Mouse (Mus musculus) lung, adult 18-20 months (tissue): Measurements from ENCODE around the gene Cntn4.

Experiments
- DNase-seq, 2 experiments: peaks; one replicate each; pipeline ENCODE4 v3.0.0; 2022; ENCODE audit warnings: mixed read lengths in 2 of 2

The Cntn4 gene

DNA sequence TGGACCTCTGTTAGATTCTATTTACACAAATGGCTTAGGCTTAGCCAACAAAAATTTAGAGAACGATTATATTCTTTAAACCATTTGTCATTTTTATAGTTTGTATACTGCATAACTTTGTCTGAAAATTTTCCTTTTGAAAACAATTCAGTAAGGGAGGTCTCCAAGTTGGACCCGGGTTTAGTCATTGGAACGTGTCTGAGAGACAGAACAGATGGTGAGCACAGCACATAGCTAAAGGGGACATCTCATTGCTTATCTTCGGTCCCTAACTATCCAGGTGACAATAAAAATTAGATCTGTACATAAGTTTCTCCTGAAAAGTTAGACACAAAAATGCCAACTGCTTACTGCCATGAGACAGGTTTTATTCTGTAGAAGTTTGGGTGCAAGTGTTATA lies 420.4 kb downstream of the Cntn4 start:
- no peak for DNase-seq

DNA sequence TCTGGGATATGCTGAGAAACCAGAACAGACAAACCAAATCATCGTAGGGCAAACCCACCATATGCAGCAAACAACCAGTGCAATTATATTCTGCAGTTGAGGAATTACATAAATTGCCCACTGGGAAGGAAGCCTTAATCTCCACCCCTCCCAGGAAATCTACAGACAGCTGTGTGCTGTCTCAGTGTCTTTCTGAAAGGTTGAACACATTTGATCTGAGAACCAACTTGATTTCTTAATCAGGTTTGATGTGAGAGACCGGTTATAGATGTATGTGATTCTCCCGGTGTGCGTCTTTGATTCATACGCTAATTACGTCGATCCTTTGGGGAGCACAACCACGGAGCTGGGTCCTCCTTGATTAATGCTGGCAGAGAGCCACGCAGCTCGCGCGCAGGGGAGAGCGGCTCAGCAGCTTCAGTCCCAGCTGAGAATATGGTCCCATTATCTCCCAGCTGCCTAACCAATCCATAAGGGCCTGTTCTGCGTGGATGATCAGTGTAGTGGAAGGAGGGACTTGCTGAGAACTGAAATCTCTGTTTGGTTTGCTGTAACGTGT lies 441.1 kb downstream of the Cntn4 start:
- DNase-seq: no peak

DNA sequence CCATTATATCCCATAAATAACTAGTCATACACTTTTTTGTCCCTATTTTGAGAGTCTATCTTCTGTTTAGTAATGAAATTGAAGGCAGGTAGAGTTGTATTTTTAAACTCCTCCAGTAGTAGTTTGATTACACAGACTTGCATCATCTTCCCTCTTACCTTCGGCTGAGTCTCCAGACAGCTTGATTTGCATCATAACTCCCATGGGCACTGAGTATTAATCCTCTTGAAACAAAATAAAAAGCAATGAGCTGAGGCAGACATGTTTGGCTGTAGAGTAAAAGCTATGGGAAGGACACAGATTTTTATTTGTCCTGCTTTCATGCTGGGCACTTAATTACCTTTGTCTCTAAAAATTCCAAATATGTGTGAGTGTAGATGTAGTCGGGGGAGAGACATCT lies 476.1 kb downstream of the Cntn4 start:
- no peak for DNase-seq

DNA sequence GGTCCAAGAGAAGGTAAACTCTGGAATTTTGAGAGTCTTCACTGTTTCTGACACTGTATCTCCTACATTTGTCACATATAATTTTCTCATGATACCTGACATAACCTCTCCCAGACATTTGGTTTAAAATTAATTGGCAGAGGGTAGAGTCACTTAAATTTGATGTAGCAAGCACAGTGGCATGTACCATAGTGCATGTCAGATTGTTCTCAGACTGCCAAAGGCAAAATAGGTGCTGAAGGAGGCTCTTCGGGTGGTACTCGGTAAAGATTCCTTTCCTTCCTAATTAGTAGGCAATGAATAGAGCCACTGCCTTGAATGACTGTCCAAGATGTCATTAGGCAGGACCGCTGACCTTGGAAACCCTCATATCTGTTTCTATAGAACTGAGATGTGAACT lies 477.9 kb downstream of the Cntn4 start:
- no peak for DNase-seq

DNA sequence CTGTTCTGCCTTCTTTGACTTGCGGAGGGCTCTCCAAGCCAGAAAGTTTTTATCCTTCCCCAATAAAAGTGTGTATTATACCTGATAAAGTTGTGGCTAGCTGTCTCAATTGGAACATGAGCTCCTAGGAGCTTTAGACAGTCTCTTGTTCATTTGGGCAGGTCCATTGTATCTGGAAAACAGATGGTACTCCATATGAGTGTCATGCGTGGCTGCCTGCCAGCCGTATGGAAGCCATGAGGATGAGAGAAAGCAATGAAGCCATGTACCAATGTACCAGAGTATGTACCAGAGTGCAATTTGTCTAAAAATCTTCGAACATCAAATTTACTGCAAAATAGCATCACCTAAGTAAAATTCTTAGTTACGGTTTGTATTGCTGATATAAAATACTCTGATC lies 500.1 kb downstream of the Cntn4 start:
- DNase-seq: no peak

DNA sequence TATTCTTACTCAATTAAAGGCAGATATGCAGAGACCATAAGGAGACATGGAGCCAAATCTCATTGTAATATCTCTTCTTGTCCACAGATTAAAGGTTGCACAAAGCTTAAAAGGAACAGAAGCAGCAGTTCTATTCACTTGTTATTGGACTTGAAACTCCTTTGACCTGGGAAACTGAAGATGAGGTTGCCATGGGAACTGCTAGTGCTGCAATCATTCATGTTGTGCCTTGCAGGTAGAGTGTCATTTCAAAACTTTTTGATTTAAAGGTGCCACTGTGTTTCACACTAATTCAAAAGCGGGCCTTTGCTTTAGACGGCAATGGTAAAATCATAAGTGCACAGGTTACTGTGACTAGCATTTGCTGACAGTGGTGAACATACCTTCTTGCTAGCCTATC lies 504.1 kb downstream of the Cntn4 start:
- no peak for DNase-seq

DNA sequence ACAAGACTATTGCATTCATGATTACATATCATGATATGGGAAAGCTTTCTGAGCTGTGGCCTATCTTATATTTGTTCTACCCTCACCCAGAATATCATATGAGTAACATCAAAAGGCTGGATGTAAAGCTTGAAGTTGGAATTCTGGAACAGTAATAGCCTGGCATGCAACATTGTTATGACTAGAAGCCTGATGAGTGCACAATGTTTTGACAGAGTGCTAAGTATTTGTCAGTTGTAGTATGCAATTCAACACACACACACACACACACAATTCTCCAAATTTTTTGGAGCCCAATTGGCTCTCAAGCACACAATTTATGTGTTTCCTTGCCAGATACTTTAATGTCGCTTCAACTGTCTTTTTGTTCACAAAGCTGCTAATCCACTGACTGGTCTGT lies 523.5 kb downstream of the Cntn4 start:
- DNase-seq: no peak

DNA sequence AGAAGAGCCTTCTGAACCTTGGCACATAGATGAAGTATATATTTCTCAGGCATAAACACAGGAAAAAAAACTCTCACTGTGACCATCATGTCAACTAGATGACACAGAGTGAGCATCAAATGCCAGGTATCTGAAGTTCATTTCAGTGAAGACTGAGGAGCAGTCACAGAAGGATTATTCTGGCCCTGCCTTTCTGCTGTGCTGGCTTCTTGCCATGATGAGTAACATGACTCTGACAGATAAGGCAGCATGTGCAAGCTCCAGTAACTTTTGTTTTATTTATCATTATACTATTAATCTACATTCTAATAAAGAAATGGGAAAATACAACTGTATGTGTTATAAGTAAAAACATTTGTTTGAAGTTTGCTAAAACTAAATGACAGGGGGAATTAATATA lies 529.9 kb downstream of the Cntn4 start:
- no peak for DNase-seq

DNA sequence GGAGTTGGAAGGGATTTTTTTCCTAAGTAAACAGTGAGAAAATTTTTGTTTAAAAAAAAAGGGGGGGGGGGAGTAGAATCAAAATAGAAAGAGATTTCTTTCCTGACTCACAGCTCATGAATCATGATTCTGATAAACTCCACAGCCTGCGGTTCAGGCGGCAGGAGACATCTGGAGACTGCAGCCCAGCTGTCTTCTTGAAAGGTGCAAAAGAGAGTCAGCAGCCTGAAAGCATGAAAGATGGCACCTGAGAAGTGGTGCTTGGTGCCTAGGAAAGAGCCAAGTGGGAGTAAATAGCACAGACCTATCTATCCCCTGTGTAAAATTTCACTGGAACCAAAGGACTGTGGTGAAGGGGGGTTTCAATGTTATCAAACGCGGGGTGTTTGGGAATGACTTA lies 535.6 kb downstream of the Cntn4 start:
- DNase-seq: no peak

DNA sequence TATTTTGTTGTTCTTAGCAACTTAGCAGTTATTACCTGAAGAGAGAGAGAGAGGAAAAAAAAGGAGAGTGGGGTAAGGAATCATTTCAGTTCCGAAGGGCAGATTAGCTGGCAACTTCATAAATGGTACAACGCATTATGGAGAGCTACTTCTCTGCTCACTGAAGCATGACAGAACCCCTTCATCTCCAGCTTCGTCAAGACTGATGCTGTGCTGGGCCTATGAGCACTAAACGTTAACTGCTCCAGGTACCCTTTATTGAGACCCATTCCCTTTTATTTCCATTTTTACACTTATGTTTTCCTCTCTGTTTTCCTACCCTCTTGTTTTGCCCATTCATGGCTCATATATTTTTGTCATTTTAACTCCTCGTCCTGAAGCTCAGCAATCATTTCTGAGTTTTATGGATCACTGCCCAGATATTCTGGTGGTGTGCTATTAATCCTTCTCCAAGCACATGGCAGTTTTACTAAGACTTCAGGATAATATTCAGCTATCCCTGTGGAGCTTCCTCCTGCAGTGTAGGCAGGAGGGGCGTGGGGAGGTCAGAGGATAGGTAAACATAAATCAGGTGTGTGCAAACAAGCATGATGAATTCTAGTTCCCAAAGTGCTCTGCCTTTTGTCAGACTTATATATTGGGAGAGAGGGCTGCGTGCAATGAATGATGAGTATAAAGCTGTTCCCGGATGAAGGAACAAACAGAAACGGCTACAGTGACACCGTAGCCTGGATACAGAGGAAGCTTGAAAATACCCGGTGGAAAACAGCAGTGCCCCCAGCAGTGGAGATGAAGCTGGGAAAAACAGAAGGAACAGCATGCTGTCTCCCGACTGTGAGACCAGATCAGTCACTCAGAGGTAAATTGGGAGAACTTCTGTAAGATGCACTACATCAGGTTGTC lies 559.8 kb downstream of the Cntn4 start:
- DNase-seq: no peak

DNA sequence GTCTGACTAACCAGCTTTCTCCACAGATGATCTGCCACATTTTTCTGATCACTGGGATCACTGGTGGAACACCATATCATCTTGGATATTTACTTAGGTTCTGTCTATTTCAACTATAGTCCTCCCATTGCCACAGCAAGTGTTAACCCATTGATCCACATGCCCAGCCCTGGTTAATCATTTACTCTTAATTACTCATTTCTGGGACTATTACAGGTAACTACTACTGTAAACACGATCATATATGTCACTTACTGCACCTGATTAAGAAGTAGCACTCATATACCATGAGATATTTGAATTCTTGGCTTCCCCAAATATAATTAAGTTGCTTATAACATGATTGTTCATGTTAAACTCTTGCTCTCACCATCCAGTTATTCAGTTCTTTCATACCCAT lies 564.1 kb downstream of the Cntn4 start:
- no peak for DNase-seq

DNA sequence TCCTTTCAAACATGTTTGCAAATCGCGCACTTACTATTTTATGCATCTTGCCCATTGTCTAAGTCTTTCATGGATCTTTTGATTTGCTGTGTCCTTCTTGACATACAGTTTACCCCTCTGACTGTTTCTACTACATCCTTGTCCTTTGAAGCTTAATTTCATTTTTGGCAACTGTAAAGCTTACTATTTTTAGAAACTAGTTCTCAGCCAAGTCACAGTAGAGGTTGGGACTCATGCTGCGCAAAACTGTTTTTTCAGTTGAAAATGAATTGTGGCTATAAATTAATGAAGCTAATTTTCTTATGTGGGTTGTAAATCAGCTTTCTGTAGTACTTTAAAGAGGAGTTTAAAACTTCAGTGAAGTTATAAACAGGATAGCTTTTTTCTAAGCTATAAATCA lies 585.9 kb downstream of the Cntn4 start:
- no peak for DNase-seq

DNA sequence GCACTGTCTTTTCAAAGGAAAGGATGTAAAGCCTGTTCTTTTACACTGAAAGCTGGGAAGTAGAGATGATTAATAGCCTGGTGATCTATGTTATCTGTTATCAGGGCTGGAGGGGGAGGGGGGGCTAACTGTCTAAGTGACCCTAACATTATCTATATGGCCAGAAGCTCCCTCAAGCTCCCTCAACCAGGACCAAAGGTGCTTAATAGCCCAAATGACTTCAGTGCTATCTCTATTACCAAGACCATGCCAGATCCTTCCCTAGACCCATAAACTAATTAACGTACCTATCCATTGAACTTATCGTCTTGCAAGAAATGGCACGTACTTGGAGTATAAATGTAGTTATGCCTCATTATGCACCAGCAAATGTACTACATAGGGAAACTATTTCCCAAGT lies 588.0 kb downstream of the Cntn4 start:
- DNase-seq: no peak

DNA sequence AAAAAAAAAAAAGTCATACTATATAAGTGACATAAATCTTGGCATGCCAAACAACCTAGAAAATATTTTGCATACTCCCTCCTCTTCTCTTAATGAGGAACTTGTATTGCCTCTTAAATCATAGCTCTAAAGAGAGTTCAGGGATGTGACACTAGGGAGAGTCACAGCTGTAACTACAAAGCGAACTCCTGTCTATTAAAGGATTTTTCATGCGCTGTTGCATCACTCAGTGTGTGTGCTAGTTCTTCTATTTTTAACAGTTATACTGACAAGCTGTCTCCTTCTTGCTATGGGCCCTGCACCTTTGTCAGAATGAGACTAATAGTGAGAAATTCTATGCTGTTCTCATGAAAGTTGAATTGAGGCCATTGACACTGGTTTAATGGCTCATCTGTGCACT lies 588.8 kb downstream of the Cntn4 start:
- DNase-seq: no peak

DNA sequence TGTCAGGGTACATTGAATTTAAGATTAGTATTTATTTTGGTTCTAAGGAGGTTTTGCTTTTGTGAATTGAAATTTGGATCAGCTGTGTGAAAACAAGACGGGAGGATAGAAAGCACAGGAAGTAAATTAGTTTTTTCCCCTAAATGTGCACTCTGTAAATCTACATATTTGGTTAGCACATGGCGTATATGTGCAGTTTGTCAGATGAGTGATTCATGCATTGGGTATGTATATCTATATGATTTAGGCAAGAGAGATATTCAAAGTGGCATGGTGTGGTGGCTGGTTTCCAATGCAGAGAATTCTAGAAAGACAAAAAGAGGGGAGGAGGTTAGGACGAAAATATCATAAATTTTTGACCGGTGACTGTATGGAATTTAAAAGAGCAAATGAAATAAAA lies 591.3 kb downstream of the Cntn4 start:
- no peak for DNase-seq

DNA sequence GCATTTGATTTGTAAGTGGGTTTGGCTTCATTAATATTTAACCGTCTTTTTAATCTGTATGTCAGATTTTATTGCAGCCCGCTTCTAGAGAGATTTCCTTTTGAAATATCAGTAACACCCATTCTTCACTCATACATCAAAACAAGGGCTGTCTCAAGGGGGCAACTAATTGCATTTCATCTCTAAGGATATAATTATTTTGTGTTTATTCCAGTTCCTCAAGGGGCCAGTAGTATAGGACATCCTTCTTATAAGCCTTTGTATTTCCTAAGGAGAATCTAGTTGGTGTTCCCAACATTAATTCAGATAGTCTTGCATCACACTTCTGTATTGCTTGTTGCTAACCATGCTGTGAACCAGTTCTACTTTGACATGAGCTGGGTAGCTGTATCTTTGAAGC lies 599.7 kb downstream of the Cntn4 start:
- DNase-seq: no peak

DNA sequence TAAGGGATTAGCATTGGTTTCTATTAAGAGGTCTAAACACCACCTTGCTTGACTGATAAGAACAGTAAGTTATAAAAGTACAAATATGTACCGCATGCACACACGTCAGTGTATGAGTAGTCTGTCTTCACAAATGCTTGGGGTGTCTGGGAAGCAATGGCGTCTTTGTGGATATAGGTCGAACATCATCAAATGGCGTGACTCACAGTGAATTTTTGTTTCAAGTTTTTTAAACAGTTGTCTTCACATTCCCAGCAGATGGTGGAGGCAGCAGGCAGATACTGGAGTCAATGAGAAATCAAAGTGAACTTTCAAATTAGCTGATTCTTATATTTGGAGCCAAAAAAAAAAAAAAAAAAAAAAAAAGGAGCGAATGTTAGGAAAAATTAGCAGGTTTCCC lies 604.2 kb downstream of the Cntn4 start:
- DNase-seq: no peak

DNA sequence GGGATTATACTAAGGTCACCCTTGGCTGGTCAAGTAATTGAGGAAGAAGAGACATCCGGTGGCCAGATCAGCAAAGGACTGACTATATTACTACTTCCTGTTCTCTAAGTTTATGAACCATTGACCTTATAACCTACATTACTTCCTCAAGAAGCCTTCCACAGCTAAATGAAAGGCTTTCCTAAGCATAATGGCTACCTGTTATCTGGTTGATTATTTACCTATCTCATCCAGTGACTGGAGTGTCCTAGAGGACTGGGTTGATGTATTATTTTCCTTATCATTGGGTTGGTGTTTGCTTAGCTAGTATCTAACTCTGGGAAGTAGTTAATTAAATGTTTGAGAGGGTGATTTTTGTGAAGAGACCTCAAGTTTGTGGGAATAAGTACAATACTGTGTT lies 606.4 kb downstream of the Cntn4 start:
- DNase-seq: no peak

DNA sequence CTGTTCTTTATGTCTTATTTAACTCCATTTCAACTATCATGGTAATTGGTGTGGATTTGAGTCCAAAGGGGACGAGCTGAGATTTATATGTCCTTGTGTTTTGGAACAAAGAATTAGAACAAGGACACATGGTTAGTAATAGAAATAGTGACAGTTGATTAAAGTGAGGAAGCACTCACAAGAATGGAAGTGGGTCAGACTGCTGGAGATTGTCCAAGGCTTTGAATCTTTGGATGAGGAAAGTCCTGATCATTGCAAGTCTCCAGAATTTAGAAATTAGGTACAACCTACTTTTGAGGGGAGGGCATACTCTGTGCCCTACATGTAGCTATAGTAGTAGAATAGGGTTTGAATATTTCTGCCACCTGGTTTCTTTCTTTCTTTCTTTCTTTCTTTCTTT lies 622.0 kb downstream of the Cntn4 start:
- DNase-seq: no peak

DNA sequence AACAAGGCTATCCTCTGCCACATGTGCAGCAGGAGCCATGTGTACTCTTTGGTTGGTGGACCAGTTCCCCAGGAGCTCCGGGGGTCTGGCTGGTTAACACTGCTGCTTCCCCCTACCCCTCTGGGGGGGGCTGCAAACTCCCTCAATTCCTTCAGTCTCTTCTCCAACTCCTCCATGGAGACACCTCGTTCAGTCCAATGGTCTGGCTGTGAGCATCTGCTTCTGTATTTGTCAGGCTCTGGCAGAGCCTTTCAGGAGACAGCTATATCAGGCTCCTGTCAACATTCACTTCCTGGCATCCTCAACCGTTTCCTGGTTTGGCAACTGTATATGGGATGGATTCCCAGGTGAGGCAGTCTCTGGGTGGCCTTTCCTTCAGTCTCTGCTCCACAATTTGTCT lies 622.7 kb downstream of the Cntn4 start:
- no peak for DNase-seq

DNA sequence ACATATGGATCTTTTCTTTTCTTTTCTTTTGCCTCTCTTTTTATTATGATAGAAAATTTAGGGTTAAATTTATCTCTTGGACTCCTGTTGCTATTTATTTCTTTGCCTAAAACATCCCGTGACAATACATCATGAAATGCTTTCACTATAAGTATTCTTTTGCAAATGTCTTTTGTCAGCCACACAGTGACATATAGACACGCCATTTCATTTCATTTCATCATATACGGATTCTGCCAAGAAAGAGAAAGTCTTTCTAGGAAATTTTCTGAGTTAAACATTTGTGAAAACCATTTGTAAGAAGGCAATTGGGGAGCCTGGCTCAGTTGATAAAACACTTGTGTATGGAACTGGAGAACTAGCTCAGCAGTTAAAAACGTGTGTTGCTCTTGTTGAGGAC lies 625.0 kb downstream of the Cntn4 start:
- no peak for DNase-seq

DNA sequence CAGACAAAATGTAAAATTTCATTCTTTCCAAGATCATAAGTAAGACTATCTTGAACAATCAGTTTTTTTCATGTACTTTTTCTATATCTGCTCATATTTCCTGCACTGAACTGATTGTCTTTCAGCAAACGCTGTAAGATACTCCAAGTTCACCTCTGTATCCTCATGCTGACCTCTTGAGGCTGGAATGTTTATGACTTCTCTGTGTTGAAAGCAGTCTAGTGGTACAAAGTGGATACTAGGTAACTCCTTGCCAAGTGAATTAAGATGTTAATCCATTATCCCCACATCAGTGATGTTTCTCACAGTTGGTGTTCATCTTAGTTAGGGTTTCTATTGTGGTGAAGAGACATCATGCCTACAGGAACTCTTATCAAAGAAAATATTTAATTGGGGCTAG lies 651.5 kb downstream of the Cntn4 start:
- no peak for DNase-seq

DNA sequence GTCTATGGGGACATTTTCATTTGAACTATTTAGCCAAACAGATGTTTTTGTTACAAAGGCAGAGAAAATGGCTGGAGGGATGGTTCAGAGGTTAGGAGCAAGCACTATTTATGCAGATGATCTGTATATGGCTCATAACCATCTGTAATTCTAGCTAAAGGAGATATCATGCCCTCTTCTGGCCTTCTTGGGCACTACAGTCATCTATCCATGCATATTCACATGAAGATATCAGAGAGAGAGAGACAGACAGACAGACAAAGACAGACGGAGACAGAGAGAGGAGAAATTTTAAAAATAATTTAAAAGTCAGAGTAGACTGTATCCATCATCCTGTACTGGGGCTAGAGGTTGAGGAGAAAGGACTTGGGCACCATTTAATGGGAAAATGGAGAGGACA lies 652.2 kb downstream of the Cntn4 start:
- DNase-seq: no peak

DNA sequence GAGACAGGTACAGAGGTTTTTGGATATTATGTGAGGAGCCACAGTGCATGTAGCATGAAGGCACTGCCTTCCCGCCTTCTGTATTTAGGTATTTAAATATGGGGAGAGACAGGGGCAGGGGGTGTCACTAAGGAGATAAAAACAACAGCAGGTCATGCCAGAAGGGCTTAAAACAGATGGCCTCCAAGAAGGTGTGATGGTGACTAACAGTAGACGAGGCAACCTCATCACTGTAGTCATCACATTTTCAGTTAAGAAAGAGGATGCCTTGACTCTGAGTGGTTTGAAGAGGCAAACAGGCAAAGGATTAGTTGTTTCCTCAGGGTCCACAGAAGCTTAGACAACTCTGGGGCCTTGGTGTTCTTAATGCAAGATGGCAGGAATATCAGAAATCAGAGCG lies 655.0 kb downstream of the Cntn4 start:
- no peak for DNase-seq

DNA sequence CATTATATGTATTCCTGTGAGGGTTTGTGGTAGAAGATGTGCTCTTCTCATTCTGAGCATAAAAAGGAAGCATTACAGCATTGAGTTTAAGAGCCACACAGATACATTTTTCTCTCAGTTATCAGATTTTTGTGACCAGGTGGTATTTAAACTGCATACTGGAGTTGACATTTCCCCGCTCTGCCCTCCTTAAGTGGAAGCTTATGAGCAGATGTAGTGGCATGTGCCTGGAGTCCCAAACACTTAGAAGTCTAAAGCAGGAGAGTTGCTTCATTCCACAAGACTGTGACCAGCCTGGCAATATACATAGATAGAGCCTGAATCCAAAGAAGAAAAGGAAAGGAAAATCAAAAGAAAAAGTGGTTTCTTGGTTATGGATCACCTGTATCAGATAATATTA lies 655.5 kb downstream of the Cntn4 start:
- no peak for DNase-seq
